Mouse (Mus musculus) urinary bladder, postnatal 10 days (tissue): Measurements from ENCODE around the gene Anpep.

Experiments
- DNase-seq: peaks from one replicate; pipeline ENCODE4 v3.0.0; 2022; ENCODE audit warnings: low spot score

The Anpep gene

DNA sequence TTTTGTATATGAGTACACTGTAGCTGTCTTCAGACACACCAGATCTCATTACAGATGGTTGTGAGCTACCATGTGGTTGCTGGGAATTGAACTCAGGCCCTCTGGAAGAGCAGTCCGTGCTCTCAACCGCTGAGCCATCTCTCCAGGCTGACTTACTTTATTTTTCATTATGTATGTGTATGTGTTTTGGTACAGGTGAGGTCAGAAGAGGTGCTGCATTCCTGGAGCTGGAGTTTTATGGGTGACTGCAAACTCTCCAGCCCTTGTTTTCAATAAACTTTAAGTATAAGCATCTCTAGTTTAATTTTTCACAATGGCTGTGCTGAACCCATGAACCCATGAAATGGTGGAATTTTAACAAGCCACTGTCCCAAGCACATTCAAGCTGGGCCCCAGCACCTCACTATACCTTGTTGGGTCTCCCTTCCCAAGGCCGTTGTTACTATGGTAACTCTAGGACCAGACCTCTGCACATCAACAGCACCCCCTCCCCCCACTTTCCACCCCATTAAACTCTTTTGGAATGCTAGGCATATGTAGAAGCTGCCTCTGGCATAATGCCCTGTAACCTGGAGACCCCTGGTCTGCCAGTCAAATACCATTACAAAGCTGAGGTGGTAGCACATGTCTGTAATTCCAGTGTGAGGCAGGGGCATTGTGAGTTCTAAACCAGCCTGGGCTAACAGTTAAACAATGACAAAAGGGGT, 5.6 kb upstream of the Anpep start:
- no peak for DNase-seq

- no peak for DNase-seq
These were observed 935 bp upstream of the Anpep start for GRCm38 (mm10) chr7:79861794-79862193.

DNA sequence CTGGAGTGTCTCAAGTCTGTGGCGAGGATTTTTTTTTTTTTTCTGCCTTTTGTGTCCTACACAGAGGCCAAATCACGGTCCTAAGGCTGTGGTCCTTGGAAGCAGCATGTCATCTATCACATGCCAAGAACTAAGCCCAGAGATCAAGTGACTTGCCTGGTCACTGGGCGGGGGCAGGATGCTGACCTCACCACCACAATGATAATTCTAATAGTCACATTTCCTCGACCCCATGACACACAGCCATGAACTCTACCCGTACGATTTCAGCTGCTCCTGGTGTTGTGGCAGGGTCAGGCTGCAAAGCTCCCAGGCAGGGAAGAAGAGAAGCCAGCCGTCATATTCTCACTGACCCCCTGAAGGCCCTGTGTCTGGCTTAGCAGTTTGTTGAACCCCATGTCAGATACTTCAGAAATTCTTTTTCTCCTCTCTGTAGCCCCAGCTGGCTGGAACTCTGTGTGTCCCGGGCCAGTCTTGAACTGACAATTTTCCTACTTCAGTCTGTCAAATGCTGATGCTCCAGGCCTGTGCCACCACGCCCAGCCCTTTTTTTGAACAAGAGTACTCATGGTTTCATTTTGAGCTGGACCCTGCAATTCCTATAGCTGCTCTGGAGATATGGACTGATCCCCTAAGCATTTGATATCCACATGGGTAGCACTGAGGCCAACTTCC, 1.8 kb downstream of the Anpep start:
- no peak for DNase-seq

GRCm38 (mm10) chr7:79858202-79858934, 2.5 kb downstream of the Anpep start:
- no peak for DNase-seq

DNA sequence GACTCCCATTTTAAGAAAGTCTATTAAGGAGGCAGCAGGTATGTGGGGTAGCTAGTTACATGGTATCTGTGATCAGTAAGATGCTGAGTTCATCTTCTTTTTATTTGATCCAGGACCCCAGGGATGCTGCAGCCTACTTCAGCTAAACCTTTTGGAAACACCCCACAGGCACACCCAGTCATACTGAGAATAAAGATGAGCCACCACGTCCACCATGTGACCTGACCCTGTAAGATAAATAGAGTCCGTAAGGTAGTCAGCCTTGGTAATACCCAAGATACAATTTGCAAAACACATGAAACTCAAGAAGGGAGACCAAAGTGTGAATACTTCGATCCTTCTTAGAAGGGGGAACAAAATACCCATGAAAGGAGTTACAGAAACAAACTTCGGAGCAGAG, 4.6 kb downstream of the Anpep start:
- DNase-seq: no peak

- no peak for DNase-seq
These were observed 13.1 kb downstream of the Anpep start for GRCm38 (mm10) chr7:79847456-79848451.

GRCm38 (mm10) chr7:79846342-79846741, 14.5 kb downstream of the Anpep start:
- no peak for DNase-seq

- no peak for DNase-seq
These were observed 16.6 kb downstream of the Anpep start for GRCm38 (mm10) chr7:79844090-79844802.

- DNase-seq: no peak
These were observed 18.7 kb downstream of the Anpep start for GRCm38 (mm10) chr7:79842163-79842562.

DNA sequence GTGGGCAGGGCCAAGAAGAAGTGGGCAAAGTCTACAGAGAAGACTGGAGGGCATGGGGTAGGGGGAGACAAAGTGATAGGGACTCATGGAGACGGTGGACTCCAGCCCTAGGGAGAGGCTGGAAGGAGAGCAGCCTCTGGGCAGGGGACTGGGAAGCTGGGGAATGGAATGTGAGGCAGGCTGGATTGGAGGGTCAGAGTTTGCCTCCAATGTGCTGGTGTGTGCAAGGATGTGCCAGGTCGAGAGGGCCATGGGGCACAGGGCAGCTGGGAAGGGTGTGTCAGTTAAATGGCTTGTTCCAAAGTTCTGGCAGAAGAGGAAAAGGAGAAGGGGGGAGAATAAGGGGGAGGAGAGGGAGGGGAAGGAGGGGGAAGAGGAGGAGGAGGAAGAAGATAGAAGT, 23.6 kb downstream of the Anpep start:
- no peak for DNase-seq

DNA sequence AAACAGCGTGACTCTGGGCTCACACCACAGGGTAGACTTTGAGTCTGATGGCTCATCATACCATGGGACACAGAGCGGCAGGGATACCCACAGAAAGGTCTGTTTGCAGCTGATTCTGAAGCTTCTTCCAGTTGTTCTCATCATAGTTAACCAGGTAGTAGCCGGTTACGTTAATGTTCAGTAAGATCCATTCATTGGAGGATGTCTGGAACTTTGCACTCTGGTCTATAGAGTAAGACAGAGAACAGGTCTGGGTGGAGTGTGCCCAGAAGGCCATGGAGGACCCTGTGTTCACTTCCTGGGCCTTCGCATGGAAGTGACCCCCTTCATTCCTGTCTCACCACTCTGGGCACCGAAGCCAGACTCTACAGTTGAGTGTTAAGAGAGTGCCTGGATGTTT, 25.7 kb downstream of the Anpep start:
- no peak for DNase-seq

- DNase-seq: no peak
These were observed 27.9 kb downstream of the Anpep start for GRCm38 (mm10) chr7:79832980-79833379.

- DNase-seq: no peak
These were observed 29.3 kb downstream of the Anpep start for GRCm38 (mm10) chr7:79831585-79831984.

DNA sequence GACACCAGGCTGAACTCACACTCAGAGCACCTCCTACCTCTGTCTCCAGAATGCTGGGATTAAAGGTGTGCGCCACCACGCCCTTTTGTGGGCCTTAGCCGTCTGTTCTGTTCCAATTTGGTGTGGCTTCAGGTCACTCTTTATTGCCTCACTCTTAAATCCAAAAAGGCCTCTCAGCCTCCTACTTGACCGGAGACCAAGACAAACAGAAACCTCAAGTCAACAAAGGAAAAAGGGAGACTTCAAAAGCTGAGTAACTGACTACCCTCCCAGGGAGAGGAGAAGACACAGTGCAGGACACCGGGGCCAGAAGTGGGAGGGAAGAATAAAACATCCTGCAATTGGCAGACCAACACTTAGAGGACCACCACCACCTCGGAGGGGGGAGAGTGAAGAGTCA, 29.7 kb downstream of the Anpep start:
- DNase-seq: no peak

DNA sequence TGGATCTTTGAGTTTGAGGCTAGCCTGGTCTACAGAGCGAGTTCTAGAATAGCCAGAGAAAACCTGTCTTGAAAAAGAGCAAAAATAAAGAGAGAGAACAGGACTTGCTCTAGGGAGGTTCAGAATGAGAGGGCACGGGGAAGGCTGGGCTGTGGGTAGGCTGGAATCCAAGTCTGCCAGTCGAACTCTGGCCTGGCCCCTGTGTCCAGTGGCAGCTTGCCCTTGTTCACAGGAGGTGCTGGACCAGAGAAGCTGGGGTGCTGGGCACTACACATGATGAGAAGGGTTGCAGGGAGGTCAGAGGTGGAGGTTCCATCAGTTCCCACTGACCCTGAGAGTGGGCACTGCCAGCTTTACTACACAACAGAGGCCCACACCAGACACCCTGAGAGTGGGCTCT, 32.5 kb downstream of the Anpep start:
- DNase-seq: no peak

- no peak for DNase-seq
These were observed 38.7 kb downstream of the Anpep start for GRCm38 (mm10) chr7:79822092-79822695.

GRCm38 (mm10) chr7:79819996-79820395, 40.9 kb downstream of the Anpep start:
- DNase-seq: no peak

GRCm38 (mm10) chr7:79819515-79819914, 41.3 kb downstream of the Anpep start:
- no peak for DNase-seq

GRCm38 (mm10) chr7:79818321-79818720, 42.5 kb downstream of the Anpep start:
- no peak for DNase-seq

- DNase-seq: no peak
These were observed 47.5 kb downstream of the Anpep start for GRCm38 (mm10) chr7:79813409-79813808.
